Mouse (Mus musculus): ENCODE data around the gene 5330417C22Rik.
"Not testable (repeated sequence)": the region's sequence is repeated elsewhere in the genome, so short reads cannot be mapped to it uniquely, and the experiment has no call there.

5330417C22Rik gene

GRCm38 (mm10) chr3:108528489-108528888 is 7.8 kb downstream of the 5330417C22Rik start:
- no peak for DNase-seq

DNA sequence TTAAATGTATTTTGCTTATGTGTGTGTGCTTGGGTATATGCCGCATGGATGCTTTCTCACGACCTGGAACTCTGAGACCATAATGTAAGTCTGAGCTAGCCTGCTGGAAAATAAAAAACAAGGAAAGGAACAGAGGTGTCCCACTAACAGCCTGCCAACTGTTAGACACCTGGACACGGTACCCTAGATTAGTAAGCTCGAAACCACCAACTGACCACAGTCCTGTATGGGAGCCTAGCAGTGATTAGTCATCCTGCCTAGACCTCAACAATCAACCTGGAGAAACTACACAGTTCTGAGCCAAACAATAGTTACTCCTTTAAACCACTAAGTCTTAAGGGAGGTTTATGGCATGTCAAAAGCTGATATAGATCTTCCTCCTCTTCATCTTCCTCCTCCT is 12.9 kb downstream of the 5330417C22Rik start:
- no peak for DNase-seq

DNA sequence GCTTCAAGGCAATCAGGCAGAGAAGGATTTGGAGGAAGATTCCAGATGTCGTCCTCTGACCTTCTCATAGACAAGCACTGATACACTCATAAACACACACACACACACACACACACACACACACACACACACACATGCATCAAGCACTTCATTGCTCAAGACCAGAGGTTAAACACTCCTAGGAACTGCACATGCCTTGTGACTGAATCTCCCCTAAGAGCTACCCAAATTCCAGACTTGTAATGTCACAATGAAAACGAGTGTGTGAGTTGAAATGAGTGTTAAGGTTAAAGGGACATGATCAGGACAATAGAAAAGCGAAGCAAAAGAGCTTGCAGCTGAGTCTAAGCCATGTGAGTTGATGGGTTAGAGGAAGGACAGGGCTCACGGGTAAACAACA is 18.1 kb downstream of the 5330417C22Rik start:
- DNase-seq: no peak

- DNase-seq: no peak
These were observed 22.9 kb downstream of the 5330417C22Rik start for GRCm38 (mm10) chr3:108513465-108513864.

- peak; percentile 22 for DNase-seq
These were observed 25.4 kb downstream of the 5330417C22Rik start for GRCm38 (mm10) chr3:108510716-108511483.

DNA sequence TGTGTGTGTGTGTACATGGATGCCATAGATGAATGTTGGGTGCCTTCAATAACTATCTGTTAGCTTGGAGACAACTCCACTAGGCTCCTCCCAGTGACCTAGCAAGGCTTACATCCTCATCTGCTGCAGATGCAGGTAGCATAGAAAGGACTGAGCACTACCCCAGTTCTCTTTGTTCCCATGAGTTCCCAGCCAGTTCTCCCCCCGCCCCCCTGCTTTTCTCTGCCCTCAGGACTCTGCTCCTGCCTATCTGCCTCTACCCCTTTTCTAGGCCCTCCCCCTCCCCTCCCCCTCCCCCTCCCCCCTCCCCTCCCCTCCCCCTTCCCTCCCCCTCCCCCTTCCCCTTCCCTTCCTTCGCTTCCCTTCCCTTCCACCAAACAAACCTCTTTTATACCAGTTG is 26.2 kb downstream of the 5330417C22Rik start:
- DNase-seq: no peak

GRCm38 (mm10) chr3:108508745-108509474 is 27.4 kb downstream of the 5330417C22Rik start:
- DNase-seq: peak; percentile 16

- no peak for DNase-seq
These were observed 32.4 kb downstream of the 5330417C22Rik start for GRCm38 (mm10) chr3:108503908-108504307.

DNA sequence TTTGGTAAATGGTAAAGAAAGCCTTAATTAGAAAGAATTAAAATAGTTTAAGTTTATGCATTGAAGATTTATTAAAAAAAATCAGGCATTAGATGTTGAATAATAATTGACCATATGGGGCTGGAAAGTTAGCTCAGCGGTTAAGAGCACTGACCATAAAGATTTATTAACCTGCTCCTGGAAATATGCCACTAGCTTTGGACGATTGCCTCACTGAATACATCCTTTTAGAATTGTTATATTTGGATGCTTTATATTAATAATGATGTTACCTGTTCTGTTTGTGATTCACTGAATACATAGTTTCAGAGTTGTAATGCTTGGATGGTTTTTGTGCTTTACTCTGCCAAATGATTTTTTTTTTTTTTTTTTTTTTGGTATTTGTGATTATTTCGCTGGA is 34.9 kb downstream of the 5330417C22Rik start:
- DNase-seq: not testable (repeated sequence)

GRCm38 (mm10) chr3:108499826-108500225 is 36.5 kb downstream of the 5330417C22Rik start:
- peak; percentile 45 for DNase-seq

- peak; percentile 18 for DNase-seq
These were observed 38.7 kb downstream of the 5330417C22Rik start for GRCm38 (mm10) chr3:108497602-108498001.

DNA sequence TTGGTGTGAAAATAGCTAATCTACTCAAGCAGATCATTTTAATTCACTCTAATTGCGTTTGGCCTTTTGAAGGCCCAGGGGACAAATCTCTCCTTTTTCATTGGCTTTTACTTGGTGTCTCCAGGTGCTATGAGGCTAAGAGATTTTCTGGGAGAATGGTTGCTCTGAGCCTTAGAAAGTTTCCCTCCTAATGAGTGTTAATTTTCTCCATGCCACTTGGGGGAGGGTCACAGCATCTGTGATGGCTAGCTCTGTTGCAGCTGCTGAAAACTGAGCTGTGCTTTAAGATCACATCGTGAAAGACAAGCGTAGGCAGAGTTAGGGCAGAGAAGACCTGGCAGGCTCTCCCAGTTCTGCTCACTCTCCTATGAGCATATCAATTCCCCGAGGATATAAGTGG is 40.9 kb downstream of the 5330417C22Rik start:
- DNase-seq: no peak

DNA sequence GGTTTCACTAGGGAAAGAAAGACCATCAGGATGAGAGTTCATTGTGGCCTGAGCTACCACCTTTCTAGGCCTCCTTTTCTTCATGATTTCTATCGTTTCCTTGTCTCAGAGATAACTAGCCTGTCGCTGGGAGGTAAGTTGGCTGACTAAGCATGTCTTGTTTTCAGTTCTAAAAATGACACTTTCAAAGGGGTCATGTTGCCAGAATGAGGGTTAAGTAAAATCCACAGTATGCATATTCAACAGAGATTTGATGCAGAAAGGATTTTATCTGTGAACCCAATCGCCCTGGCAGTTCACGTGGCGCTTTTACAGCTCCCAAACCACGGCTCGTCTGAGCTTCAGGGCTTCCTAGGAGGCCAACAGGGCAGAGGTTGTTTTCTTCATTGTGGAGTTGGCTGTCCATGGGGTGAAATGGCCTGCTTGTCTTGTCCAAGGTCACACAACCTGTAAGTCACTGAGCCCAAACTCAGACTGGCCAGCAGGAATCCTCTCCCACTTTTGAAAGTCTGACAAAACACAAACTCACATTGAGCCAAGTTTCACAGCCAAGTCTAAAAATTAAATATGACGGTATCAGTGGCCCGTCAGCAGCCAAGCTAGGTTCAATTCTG is 41.4 kb downstream of the 5330417C22Rik start:
- no peak for DNase-seq

GRCm38 (mm10) chr3:108489968-108490367 is 46.4 kb downstream of the 5330417C22Rik start:
- no peak for DNase-seq

GRCm38 (mm10) chr3:108484749-108485148 is 51.6 kb downstream of the 5330417C22Rik start:
- no peak for DNase-seq

DNA sequence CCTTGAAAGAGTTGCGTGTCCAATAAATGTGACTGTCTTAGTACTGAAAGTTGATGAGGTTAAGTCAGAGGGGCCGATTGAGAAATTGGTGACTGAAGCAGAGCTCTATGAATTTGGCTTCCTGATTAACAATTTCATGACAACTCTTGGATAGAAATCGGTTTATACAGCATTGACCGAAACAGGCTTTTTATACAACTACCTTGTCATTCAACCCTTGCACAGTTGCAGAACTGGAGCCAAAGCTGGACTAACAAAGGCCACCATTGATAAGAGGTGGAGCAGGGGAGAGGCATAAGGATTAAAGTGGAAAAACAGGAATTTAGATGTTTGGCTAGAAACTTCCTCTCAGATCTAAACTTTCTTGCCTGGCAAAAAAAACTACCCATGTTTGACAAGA is 57.5 kb downstream of the 5330417C22Rik start:
- no peak for DNase-seq

DNA sequence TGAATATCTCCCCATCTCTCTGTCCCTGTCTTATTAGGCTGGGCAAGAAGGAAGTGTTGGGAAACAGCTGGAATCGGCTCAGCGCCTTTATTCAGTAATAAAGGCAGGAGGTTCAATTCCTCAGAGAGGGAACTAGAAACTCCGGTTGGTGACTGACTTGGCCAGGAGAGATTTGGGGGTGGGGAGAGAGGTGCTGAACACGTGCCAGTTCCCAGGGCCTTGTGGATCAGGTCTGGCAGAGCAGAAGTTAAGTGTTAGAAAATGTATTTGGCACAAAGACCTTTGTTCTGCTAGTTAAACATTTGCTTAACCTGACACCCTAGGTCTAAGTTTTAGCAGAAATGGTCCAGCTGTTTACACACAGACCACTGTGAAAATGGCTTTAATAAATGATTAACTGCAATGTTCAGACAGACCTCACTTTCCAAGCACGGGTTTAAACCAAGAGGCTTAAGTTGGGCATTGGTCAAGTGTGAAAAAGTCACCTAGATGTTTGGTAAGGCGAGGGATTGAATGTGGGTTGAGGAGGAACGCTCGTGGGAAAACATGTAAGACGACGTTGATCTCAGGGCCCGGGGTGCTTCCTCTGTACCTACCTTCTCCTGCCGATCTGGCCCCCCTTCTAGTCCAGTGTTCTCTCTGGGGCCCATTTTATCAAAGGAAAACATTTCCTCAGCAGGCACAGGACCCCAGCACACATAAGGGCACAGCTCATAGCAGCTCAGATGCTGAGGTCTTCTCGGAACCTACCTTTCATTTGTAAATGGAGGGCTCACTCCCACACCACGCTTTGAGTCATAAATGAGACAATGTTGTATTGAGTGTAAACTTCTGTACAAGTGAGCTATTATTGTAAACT is 59.3 kb downstream of the 5330417C22Rik start:
- peak; percentile 81 for DNase-seq

DNA sequence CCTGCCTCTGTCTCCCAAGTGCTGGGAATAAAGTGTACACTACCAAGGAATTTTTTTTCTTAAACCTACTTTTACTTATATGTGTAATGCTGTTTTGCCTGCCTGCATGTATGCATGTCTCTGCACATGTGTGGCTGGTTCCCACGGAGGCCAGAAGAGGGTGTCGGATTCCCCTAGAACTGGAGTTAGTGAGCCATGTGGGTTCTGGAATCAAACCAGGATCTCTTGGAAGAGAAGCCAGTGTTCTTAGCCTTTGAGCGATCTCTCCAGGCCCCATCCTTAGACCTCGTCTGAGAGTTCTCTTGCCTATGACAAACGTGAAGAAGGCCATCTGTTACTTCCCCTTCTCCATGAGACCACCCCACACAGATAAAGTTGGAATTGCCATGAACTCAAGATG is 60.8 kb downstream of the 5330417C22Rik start:
- no peak for DNase-seq

- no peak for DNase-seq
These were observed 61.4 kb downstream of the 5330417C22Rik start for GRCm38 (mm10) chr3:108474969-108475368.

- DNase-seq: peak; percentile 46
These were observed 68.6 kb downstream of the 5330417C22Rik start for GRCm38 (mm10) chr3:108467760-108468159.

DNA sequence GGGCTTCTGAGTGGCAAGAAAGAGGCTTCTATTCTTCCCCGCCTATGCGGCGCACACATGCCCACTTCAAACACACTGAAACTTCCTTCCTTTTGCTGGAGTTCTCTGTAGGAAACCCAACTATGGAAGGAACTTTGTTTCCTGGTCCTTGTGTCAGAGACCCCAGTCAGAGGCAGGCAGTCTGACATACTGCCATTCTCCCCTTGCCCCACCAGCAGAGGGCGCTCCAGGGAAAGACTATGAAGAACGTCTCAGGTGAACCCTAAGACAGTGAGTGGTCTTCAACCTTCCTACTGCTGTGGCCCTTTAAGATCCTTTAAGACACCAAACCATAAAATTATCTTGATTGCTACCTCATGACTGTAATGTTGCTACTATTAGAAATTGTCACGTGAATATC is 69.9 kb downstream of the 5330417C22Rik start:
- DNase-seq: peak; percentile 77

GRCm38 (mm10) chr3:108458866-108459265 is 77.5 kb downstream of the 5330417C22Rik start:
- DNase-seq: peak; percentile 71

DNA sequence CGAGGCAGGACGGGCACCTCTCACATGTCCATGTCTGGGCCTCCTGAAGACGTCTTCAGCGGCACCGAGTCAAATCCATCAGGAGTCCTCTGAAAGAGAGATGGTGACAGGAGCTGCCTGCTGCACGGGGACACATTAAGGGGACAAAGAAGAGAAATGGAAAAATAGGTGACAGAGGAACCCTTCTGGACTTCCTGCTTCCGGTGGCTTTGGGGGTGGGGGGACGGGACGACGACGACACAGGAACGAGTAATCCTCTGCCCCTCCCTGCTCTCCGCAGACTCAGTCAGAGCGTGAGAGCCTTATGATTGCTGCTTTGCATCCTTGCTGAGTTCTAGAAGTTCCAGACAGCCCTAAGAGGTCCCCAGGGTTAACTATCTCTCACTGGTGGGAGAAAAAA is 78.0 kb downstream of the 5330417C22Rik start:
- DNase-seq: no peak
